Comparison of ENCODE assay signal across 8 mouse cellular contexts in the genomic region with DNA sequence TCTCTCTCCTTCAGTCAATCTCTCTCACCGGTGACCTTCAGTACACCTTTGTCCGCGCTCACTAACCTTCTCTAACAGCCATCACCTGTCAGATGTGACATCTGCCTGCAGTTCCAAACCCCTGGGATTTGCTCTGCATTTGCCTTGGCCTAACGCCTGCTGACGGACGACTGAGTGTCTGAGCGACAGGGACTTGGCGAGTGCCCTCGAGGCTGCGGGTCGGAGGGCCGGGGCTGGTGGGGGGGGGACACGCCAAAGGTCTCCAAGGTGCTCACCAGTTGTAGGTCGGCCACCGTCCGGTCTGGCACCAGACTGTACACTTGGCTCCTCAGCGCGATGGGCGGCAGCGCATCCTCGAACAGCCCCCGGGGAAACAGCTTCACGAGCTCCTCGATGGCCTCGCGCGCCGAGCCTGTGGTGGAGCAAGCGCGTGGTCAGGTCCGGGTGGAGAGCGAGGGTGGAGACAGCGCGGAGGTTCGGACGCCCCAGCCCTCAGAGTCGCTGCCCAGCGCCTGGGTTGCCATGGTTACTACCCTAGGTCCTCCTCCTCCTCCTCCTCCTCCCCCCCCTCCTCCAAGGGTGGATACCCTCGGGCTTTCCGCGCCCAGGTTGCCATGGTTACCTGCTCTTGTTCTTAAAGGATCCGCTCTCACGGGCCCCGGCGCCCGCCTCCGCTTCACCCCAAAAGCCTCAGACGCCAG. TPM values are rescaled to one million over a fixed set of nuclear protein-coding genes. Genes with fewer than 3 reads are reported as not detected.
A peak's percentile ranks its signal among the peaks of the same experiment; 100 is the strongest.
DNase-seq lines count a peak whose midpoint lies in the region; ATAC-seq and TF ChIP-seq lines count a peak whose summit lies in the region.

No protein-coding gene starts in this region.

- H3ac ChIP-seq in myocyte (ENCODE audit: control insufficient read depth, insufficient read length): peak overlapping the region; percentile 12

- H3K79me2 ChIP-seq in myocyte (ENCODE audit: control insufficient read depth, insufficient read depth): peaks cover 33% of the 10 kb centered on the region

- peak overlapping the region; percentile 96 for H3K4me2 ChIP-seq in lung, embryonic 16.5 days (ENCODE audit: low read depth, low read length)
- peak overlapping the region; percentile 96 for H3K4me2 ChIP-seq in intestine, postnatal 0 days (replicated peaks; ENCODE audit: low read depth)
- peak overlapping the region; percentile 95 for H3K4me2 ChIP-seq in myocyte (ENCODE audit: low read depth)

- no peak for TF ChIP-seq CTCF in intestine, postnatal 0 days (IDR thresholded peaks at IDR 0.05; ENCODE audit: low read depth)

- H3K27ac ChIP-seq in lung, embryonic 16.5 days (ENCODE audit: low read length): peak overlapping the region; percentile 60
- H3K27ac ChIP-seq in intestine, postnatal 0 days (ENCODE audit: low read depth, low read length): 0 out of 2 replicates have a peak overlapping the region, but pooled peaks have one; percentile 65

- peak overlapping the region; percentile 76 for H3K9ac ChIP-seq in lung, embryonic 16.5 days (ENCODE audit: low read length)
- H3K9ac ChIP-seq in intestine, postnatal 0 days (ENCODE audit: low read depth, low read length): peak overlapping the region; percentile 68

- peak; percentile 28 for TF ChIP-seq POLR2A in myocyte (IDR thresholded peaks at IDR 0.05; ENCODE audit: insufficient read length, low read depth)

- H3K4me3 ChIP-seq in lung, embryonic 16.5 days (ENCODE audit: low read length): peak overlapping the region; percentile 82
- H3K4me3 ChIP-seq in intestine, postnatal 0 days (ENCODE audit: low read depth, low read length): peak overlapping the region; percentile 82
- peak overlapping the region; percentile 96 for H3K4me3 ChIP-seq in myocyte

- ATAC-seq in lung, embryonic 16.5 days (ENCODE audit: low read depth): peak; percentile 82
- ATAC-seq in erythroblast, adult 5-6 weeks (replicated peaks; ENCODE audit: low FRiP score, poor library complexity, severe bottlenecking): peak; percentile 78
- ATAC-seq in intestine, postnatal 0 days: peak; percentile 66

- no peaks in the 10 kb centered on the region for H3K27me3 ChIP-seq in lung, embryonic 16.5 days (ENCODE audit: control insufficient read depth, insufficient read depth, low read depth, low read length)
- no peaks in the 10 kb centered on the region for H3K27me3 ChIP-seq in intestine, postnatal 0 days (replicated peaks; ENCODE audit: control insufficient read depth, insufficient read depth, low read length)
- no peaks in the 10 kb centered on the region for H3K27me3 ChIP-seq in myocyte (ENCODE audit: control insufficient read depth, insufficient read depth, insufficient read length)

- no peaks in the 10 kb centered on the region for H3K9me3 ChIP-seq in lung, embryonic 16.5 days (ENCODE audit: control insufficient read depth, low read length)
- no peaks in the 10 kb centered on the region for H3K9me3 ChIP-seq in intestine, postnatal 0 days (ENCODE audit: control insufficient read depth)

- no peak for DNase-seq in lung, adult 18-20 months
- DNase-seq in frontal cortex, postnatal 14 days (ENCODE audit: low spot score in 2 of 2): no peak
- no peak for DNase-seq in kidney, adult 9 months
- DNase-seq in lung, postnatal 36 days: no peak

- H3K36me3 ChIP-seq in lung, embryonic 16.5 days (ENCODE audit: control insufficient read depth, insufficient read depth, low read length): peaks cover 24% of the 10 kb centered on the region
- H3K36me3 ChIP-seq in intestine, postnatal 0 days (ENCODE audit: control insufficient read depth, insufficient read depth): peaks cover 39% of the 10 kb centered on the region
- no peaks in the 10 kb centered on the region for H3K36me3 ChIP-seq in myocyte (ENCODE audit: control insufficient read depth, insufficient read depth)

- peaks cover 15% of the 10 kb centered on the region for H3K4me1 ChIP-seq in lung, embryonic 16.5 days (replicated peaks; ENCODE audit: control insufficient read depth, insufficient read depth, low read length)
- peaks cover 9% of the 10 kb centered on the region for H3K4me1 ChIP-seq in intestine, postnatal 0 days (replicated peaks; ENCODE audit: control insufficient read depth, insufficient read depth, low read length)

- 4% methylated on average over 48 of the region's 48 CpGs for whole genome bisulfite sequencing in lung, embryonic 16.5 days
- 3% methylated on average over 48 of the region's 48 CpGs for WGBS in intestine, postnatal 0 days

TF ChIP-seq in myocyte, 11 proteins besides CTCF, POLR2A, EP300 and RAD21:
- TF ChIP-seq POLR2AphosphoS2 (IDR thresholded peaks at IDR 0.05; ENCODE audit: insufficient read length, low read depth) (no peak), MYOG (IDR thresholded peaks at IDR 0.05; ENCODE audit: control insufficient read depth in 1 of 3, insufficient read depth in 1 of 3, insufficient read length in 2 of 3, low read depth in 2 of 3) (no peak), MAX (IDR thresholded peaks at IDR 0.05; ENCODE audit: low read depth) (no peak), REST (IDR thresholded peaks at IDR 0.05; ENCODE audit: insufficient read depth, insufficient read length) (no peak), SRF (IDR thresholded peaks at IDR 0.05; ENCODE audit: control insufficient read depth, insufficient read length, low read depth) (no peak), CEBPB (IDR thresholded peaks at IDR 0.05; ENCODE audit: insufficient read depth, poor library complexity, severe bottlenecking) (no peak), TCF12 (IDR thresholded peaks at IDR 0.05; ENCODE audit: insufficient read depth, poor library complexity, severe bottlenecking) (no peak), TCF3 (IDR thresholded peaks at IDR 0.05; ENCODE audit: insufficient read length, low read depth) (no peak), USF1 (IDR thresholded peaks at IDR 0.05; ENCODE audit: low read depth) (no peak), E2F4 (IDR thresholded peaks at IDR 0.05; ENCODE audit: insufficient read depth) (no peak), MYOD1 (IDR thresholded peaks at IDR 0.05; ENCODE audit: control insufficient read depth in 1 of 3, insufficient read length in 2 of 3, low read depth in 2 of 3) (no peak)

RNA-seq across cellular contexts. Expression of gene Stk19, which starts 0.4 kb away (rescaled TPM):
- polyA plus RNA-seq in lung, embryonic 16.5 days (2015; fragmentation: Nextera tagmentation; extraction: Ambion mirVana): 30.7 and 31.2 TPM in 2 replicates
- total RNA-seq in erythroblast, adult 5-6 weeks (2015; ENCODE audit: low replicate concordance): 8.3 and 8.6 TPM in 2 replicates
- 5.9 TPM in 2 replicates for total RNA-seq in erythroblast, adult 5-6 weeks (2017; ENCODE audit: low replicate concordance)
- 29.1 and 34.0 TPM in 2 replicates for polyA plus RNA-seq in intestine, postnatal 0 days (2015; fragmentation: Nextera tagmentation; extraction: Ambion mirVana)
- polyA plus RNA-seq in myocyte (2012; fragmentation: generic; extraction: Trizol): 29.9 TPM

RNA-seq across cellular contexts. Expression of gene Dxo, which starts 0.5 kb away (rescaled TPM):
- polyA plus RNA-seq in lung, embryonic 16.5 days (2015; fragmentation: Nextera tagmentation; extraction: Ambion mirVana): 61.4 and 65.0 TPM in 2 replicates
- 6.5 and 6.9 TPM in 2 replicates for total RNA-seq in erythroblast, adult 5-6 weeks (2015; ENCODE audit: low replicate concordance)
- total RNA-seq in erythroblast, adult 5-6 weeks (2017; ENCODE audit: low replicate concordance): 3.5 and 19.9 TPM in 2 replicates
- 42.5 and 44.2 TPM in 2 replicates for polyA plus RNA-seq in intestine, postnatal 0 days (2015; fragmentation: Nextera tagmentation; extraction: Ambion mirVana)
- polyA plus RNA-seq in myocyte (2012; fragmentation: generic; extraction: Trizol): 25.7 TPM

RNA-seq across cellular contexts. Expression of gene Skiv2l, which starts 13.7 kb away (rescaled TPM):
- 47.8 and 49.9 TPM in 2 replicates for polyA plus RNA-seq in lung, embryonic 16.5 days (2015; fragmentation: Nextera tagmentation; extraction: Ambion mirVana)
- total RNA-seq in erythroblast, adult 5-6 weeks (2015; ENCODE audit: low replicate concordance): 4.8 and 9.8 TPM in 2 replicates
- total RNA-seq in erythroblast, adult 5-6 weeks (2017; ENCODE audit: low replicate concordance): 16.0 and 20.4 TPM in 2 replicates
- 18.3 and 20.8 TPM in 2 replicates for polyA plus RNA-seq in intestine, postnatal 0 days (2015; fragmentation: Nextera tagmentation; extraction: Ambion mirVana)
- polyA plus RNA-seq in myocyte (2012; fragmentation: generic; extraction: Trizol): 38.4 TPM

RNA-seq across cellular contexts. Expression of gene Nelfe, which starts 13.9 kb away (rescaled TPM):
- 94.4 and 96.0 TPM in 2 replicates for polyA plus RNA-seq in lung, embryonic 16.5 days (2015; fragmentation: Nextera tagmentation; extraction: Ambion mirVana)
- total RNA-seq in erythroblast, adult 5-6 weeks (2015; ENCODE audit: low replicate concordance): 23.0 and 30.0 TPM in 2 replicates
- 16.3 and 19.7 TPM in 2 replicates for total RNA-seq in erythroblast, adult 5-6 weeks (2017; ENCODE audit: low replicate concordance)
- polyA plus RNA-seq in intestine, postnatal 0 days (2015; fragmentation: Nextera tagmentation; extraction: Ambion mirVana): 55.7 and 57.8 TPM in 2 replicates
- 60.0 TPM for polyA plus RNA-seq in myocyte (2012; fragmentation: generic; extraction: Trizol)

RNA-seq across cellular contexts. Expression of gene Cfb, which starts 26.0 kb away (rescaled TPM):
- polyA plus RNA-seq in lung, embryonic 16.5 days (2015; fragmentation: Nextera tagmentation; extraction: Ambion mirVana): 1.8 and 7.3 TPM in 2 replicates
- total RNA-seq in erythroblast, adult 5-6 weeks (2015; ENCODE audit: low replicate concordance): not detected in 2 replicates
- 0.43 and 0.56 TPM in 2 replicates for total RNA-seq in erythroblast, adult 5-6 weeks (2017; ENCODE audit: low replicate concordance)
- polyA plus RNA-seq in intestine, postnatal 0 days (2015; fragmentation: Nextera tagmentation; extraction: Ambion mirVana): 84.8 and 94.9 TPM in 2 replicates
- 0.37 TPM for polyA plus RNA-seq in myocyte (2012; fragmentation: generic; extraction: Trizol)
